Mouse (Mus musculus) erythroblast, embryonic 14.5 days (primary cell): ENCODE measurements at regions not wholly inside any gene's neighbourhood (a gene's known extent, or its start where the extent isn't known, plus 50 kb on each side); places are given as distances from the start of the nearest gene placed in this dataset.

Source experiments
- H3K27me3 ChIP-seq: 2 replicates; pipeline ENCODE4 v1.6.1; 2012; ENCODE audit warnings: inconsistent platforms; ENCODE audit not compliant: control insufficient read depth
- H3K36me3 ChIP-seq: 2 replicates; pipeline ENCODE4 v1.6.1; 2012; ENCODE audit warnings: mild to moderate bottlenecking, inconsistent platforms; ENCODE audit not compliant: control insufficient read depth
- H3K4me1 ChIP-seq: 2 replicates; pipeline ENCODE4 v1.6.1; 2012; ENCODE audit warnings: inconsistent platforms; ENCODE audit not compliant: control insufficient read depth
- H3K4me3 ChIP-seq: replicated peaks from 2 replicates; pipeline ENCODE3; 2012; ENCODE audit warnings: moderate library complexity, mild to moderate bottlenecking, inconsistent platforms
- H3K9me3 ChIP-seq: 2 replicates; pipeline ENCODE4 v1.6.1; 2012; ENCODE audit warnings: low read length, inconsistent platforms, mixed read lengths; ENCODE audit not compliant: control insufficient read depth
- GATA1 ChIP-seq: IDR thresholded peaks from 2 replicates; pipeline ENCODE4 v1.6.1; 2012; ENCODE audit warnings: low read length, inconsistent platforms, mixed read lengths
- TAL1 ChIP-seq: IDR thresholded peaks from 3 replicates; pipeline ENCODE4 v1.6.1; 2012; ENCODE audit warnings: low read length, inconsistent platforms, mixed read lengths

GRCm38 (mm10) chr15:88229456-88229855, 370.6 kb upstream of the Zdhhc25 start:
- Histone ChIP-seq H3K27me3 (no peaks in the 10 kb centered on the region), H3K9me3 (peaks cover 56% of the 10 kb centered on the region), H3K4me3 (no peak overlapping the region), H3K4me1 (no peaks in the 10 kb centered on the region), H3K36me3 (no peaks in the 10 kb centered on the region)
- TF ChIP-seq GATA1 (no peak), TAL1 (no peak)

- Histone ChIP-seq H3K27me3 (no peaks in the 10 kb centered on the region), H3K36me3 (no peaks in the 10 kb centered on the region), H3K9me3 (peaks cover 15% of the 10 kb centered on the region), H3K4me3 (no peak overlapping the region), H3K4me1 (no peaks in the 10 kb centered on the region)
- TF ChIP-seq GATA1 (no peak), TAL1 (no peak)
Measured at GRCm38 (mm10) chr15:88244606-88245005, 355.5 kb upstream of the Zdhhc25 start.

GRCm38 (mm10) chr15:88245496-88246246, 354.4 kb upstream of the Zdhhc25 start:
- H3K9me3 ChIP-seq, result peaks cover 15% of the 10 kb centered on the region
- no peak overlapping the region for H3K4me3 ChIP-seq
- H3K27me3 ChIP-seq, result no peaks in the 10 kb centered on the region
- TF ChIP-seq TAL1 (no peak), GATA1 (no peak)
- H3K4me1 ChIP-seq, result no peaks in the 10 kb centered on the region
- no peaks in the 10 kb centered on the region for H3K36me3 ChIP-seq

GRCm38 (mm10) chr15:88247974-88248625, 352.0 kb upstream of the Zdhhc25 start:
- H3K9me3 ChIP-seq, result peaks cover 13% of the 10 kb centered on the region
- no peaks in the 10 kb centered on the region for H3K36me3 ChIP-seq
- no peak for TF ChIP-seq TAL1
- TF ChIP-seq GATA1, result no peak
- no peaks in the 10 kb centered on the region for H3K4me1 ChIP-seq
- H3K27me3 ChIP-seq, result no peaks in the 10 kb centered on the region
- H3K4me3 ChIP-seq, result no peak overlapping the region

- Histone ChIP-seq H3K9me3 (peaks cover 48% of the 10 kb centered on the region), H3K4me1 (no peaks in the 10 kb centered on the region), H3K27me3 (no peaks in the 10 kb centered on the region), H3K36me3 (no peaks in the 10 kb centered on the region), H3K4me3 (no peak overlapping the region)
- no peak for TF ChIP-seq GATA1
- TF ChIP-seq TAL1, result no peak
Measured at GRCm38 (mm10) chr15:88288051-88288450, 312.1 kb upstream of the Zdhhc25 start.

GRCm38 (mm10) chr15:88288696-88289095, 311.4 kb upstream of the Zdhhc25 start:
- H3K4me1 ChIP-seq, result no peaks in the 10 kb centered on the region
- H3K36me3 ChIP-seq, result no peaks in the 10 kb centered on the region
- TF ChIP-seq GATA1 (no peak), TAL1 (no peak)
- H3K27me3 ChIP-seq, result no peaks in the 10 kb centered on the region
- no peak overlapping the region for H3K4me3 ChIP-seq
- peaks cover 42% of the 10 kb centered on the region for H3K9me3 ChIP-seq

GRCm38 (mm10) chr15:88290740-88291363, 309.2 kb upstream of the Zdhhc25 start:
- H3K4me3 ChIP-seq, result no peak overlapping the region
- no peaks in the 10 kb centered on the region for H3K27me3 ChIP-seq
- H3K9me3 ChIP-seq, result peaks cover 33% of the 10 kb centered on the region
- no peaks in the 10 kb centered on the region for H3K4me1 ChIP-seq
- TF ChIP-seq TAL1 (no peak), GATA1 (no peak)
- no peaks in the 10 kb centered on the region for H3K36me3 ChIP-seq

GRCm38 (mm10) chr15:88299061-88299460, 301.0 kb upstream of the Zdhhc25 start:
- no peaks in the 10 kb centered on the region for H3K27me3 ChIP-seq
- no peak overlapping the region for H3K4me3 ChIP-seq
- H3K4me1 ChIP-seq, result no peaks in the 10 kb centered on the region
- TF ChIP-seq TAL1 (no peak), GATA1 (no peak)
- H3K9me3 ChIP-seq, result peaks cover 52% of the 10 kb centered on the region
- no peaks in the 10 kb centered on the region for H3K36me3 ChIP-seq

- Histone ChIP-seq H3K27me3 (no peaks in the 10 kb centered on the region), H3K4me1 (no peaks in the 10 kb centered on the region), H3K4me3 (no peak overlapping the region), H3K9me3 (peaks cover 34% of the 10 kb centered on the region), H3K36me3 (no peaks in the 10 kb centered on the region)
- TF ChIP-seq GATA1 (no peak), TAL1 (no peak)
Measured at GRCm38 (mm10) chr15:88311158-88311557, 288.9 kb upstream of the Zdhhc25 start.
